Mouse (Mus musculus): ENCODE data around the gene Ccdc163.
"Not testable (repeated sequence)": the region's sequence is repeated elsewhere in the genome, so short reads cannot be mapped to it uniquely, and the experiment has no call there.

Ccdc163 gene

DNA sequence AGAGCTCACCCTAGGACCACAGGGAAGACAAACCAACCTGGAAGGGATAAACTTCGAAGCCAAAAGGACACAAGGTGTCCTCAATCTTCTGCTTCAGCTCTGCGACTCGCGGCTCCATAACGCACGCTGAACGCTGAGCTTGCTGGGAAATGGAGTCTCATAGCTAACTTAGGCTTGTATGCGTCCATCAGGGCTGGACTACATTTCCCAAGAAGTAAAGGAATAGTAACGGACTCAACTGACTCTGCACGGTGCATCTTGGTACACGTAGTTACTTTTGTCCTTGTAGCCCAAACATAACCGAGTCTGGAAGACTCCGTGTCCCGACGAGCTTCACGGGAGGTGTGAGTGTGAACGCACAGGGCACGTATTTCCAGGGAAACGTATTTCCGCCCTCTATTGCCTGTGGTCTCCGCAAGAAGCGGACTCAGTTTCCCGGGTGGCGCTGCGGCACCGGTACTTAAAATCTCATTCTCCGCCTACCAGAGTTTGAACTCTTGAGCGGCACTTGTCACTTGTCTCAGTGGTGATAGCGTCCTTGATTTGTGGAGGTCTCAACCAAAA lies at the start of gene Ccdc163, which contains the start of gene Mmachc:
Gene Ccdc163 (plus strand): TSS at position 309 of the 564 bp plus-strand sequence.
Gene Mmachc (minus strand): TSS at position 206 of the 564 bp plus-strand sequence.
- DNase-seq (ENCODE audit: low spot score), result peak; percentile 95

GRCm38 (mm10) chr4:116659474-116659873 lies 48.8 kb upstream of the Ccdc163 start:
- no peak for DNase-seq (ENCODE audit: low spot score)

DNA sequence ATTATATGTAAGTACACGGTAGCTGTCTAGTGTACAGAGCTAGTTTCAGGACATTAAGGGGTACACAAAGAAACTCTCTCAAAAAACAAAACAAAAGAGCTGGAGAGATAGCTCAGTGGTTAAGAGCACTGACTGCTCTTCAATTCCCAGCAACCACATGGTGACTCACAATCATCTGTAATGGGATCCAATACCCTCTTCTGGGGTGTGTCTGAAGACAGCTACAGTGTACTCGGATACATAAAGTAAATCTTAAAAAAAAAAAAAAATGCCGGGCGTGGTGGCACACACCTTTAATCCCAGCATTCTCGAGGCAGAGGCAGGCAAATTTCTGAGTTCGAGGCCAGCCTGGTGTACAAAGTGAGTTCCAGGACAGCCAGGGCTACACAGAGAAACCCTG lies 48.4 kb upstream of the Ccdc163 start:
- not testable (repeated sequence) for DNase-seq (ENCODE audit: low spot score)

GRCm38 (mm10) chr4:116660829-116661228 lies 47.5 kb upstream of the Ccdc163 start:
- DNase-seq (ENCODE audit: low spot score), result no peak

GRCm38 (mm10) chr4:116661998-116662397 lies 46.3 kb upstream of the Ccdc163 start:
- no peak for DNase-seq (ENCODE audit: low spot score)

DNA sequence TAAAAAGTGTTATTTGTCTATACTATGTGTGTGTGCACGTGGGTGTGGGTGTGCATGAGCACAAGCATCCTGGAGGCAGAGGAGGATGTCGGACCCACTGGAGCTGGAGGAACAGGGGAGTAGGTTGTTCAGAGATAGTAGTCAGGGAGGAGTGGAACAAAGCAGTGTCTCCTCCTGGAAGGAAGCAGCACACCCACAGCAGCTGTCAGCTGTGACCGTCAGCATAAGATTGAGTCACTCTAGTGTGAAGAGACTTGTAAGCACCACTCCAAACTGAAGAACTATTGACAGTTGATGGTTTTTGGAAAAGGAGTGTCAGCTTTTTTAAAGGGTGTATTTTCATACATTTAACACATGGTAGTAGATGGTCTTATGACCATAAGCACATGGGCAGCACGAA lies 41.7 kb upstream of the Ccdc163 start:
- no peak for DNase-seq (ENCODE audit: low spot score)

DNA sequence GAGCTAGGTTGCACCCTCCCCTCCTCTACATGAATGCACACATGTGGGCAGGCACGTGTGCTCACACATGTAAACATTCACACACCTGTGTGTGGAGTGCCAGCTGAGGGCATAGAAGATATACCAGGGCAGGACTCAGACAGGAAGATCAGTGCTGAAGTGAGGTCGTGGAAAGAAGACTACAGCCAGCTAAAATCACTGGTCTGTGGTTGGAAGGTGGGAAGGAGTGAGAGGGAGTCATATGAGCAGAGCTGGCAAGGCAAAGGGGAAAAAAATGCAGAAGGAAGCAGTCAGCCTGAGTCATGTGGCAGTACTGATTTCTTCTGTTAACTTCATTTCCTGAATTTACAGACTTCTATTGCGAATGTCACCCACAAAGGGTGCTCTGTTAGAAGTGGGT lies 40.2 kb upstream of the Ccdc163 start:
- no peak for DNase-seq (ENCODE audit: low spot score)

DNA sequence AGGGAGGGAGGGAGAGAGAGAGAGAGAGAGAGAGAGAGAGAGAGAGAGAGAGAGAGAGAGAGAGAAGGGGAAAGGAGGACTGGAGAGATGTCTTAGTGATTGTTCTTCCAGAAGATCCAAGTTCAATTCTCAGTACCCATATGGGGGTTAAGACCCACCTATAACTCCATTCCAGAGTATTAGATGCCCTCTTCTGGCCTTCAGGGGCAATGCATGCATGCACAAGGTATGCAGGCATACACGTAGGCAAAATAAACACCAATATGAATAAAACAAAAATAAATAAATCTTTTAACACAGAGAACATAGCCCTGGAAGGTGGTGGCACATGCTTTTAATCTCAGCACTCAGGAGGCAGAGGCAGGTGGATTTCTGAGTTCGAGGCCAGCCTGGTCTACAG lies 39.0 kb upstream of the Ccdc163 start:
- DNase-seq (ENCODE audit: low spot score), result no peak

- DNase-seq (ENCODE audit: low spot score), result no peak
These were observed 35.5 kb upstream of the Ccdc163 start for GRCm38 (mm10) chr4:116672785-116673184.

GRCm38 (mm10) chr4:116674761-116675160 lies 33.5 kb upstream of the Ccdc163 start:
- not testable (repeated sequence) for DNase-seq (ENCODE audit: low spot score)

- DNase-seq (ENCODE audit: low spot score), result no peak
These were observed 32.3 kb upstream of the Ccdc163 start for GRCm38 (mm10) chr4:116676027-116676426.

GRCm38 (mm10) chr4:116677808-116678207 lies 30.5 kb upstream of the Ccdc163 start:
- DNase-seq (ENCODE audit: low spot score), result no peak

- no peak for DNase-seq (ENCODE audit: low spot score)
These were observed 29.2 kb upstream of the Ccdc163 start for GRCm38 (mm10) chr4:116679141-116679540.

- DNase-seq (ENCODE audit: low spot score), result not testable (repeated sequence)
These were observed 27.8 kb upstream of the Ccdc163 start for GRCm38 (mm10) chr4:116680521-116680920.

DNA sequence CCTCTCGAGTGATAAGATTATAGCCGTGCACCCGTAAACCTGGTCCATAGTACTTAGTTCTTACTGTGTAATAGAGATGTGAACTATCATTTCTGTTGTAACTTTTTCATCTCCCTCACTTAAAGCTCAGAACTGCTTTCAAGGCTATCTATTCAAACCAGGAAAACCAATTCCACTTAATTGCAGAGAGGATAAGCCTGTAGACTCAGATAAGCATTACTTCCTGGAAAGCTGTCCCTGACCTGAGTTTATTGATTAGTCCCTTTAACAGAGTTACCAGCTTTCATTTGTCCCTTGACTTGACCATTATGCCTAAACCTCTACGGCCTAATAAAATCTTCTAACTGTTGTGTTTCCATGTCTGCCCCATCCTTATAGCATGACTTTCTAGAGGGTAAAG lies 24.4 kb upstream of the Ccdc163 start:
- no peak for DNase-seq (ENCODE audit: low spot score)

- no peak for DNase-seq (ENCODE audit: low spot score)
These were observed 23.6 kb upstream of the Ccdc163 start for GRCm38 (mm10) chr4:116684665-116685064.

DNA sequence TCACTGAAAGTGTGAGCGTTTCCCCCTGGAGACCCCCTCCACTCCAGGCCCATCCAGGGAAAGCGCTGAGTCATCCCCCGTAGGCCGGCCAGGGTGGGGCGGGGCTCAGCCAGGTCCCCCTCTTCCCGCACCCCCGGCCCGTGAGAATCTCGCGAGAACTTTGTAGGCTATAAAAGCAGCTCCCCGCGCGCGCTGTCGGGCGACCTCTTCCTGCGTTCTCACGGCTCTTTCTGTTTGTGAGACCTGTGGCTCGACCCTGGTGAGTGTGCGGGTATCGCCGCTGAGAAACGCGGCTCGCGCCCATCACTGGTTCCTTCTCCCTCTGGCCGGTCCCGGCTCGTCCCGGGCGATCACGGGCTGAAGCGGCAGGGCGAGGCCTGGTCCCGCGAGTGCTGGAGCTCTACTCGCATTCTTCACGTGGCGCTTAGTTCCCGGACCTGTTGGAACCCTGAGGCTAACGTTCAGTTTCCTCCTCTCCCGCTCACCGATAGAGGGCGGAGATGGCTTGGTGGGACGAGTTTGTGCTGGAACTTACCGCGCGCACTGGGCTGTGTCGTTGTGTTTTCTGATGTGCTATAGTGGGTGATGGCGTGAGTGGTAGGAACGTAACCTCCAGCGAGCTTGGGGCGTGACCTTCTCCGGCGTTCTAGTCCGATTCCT lies 22.8 kb upstream of the Ccdc163 start, which contains the start of gene Prdx1:
Gene Prdx1 (plus strand): TSS at position 143 of the 660 bp plus-strand sequence.
- peak; percentile 82 for DNase-seq (ENCODE audit: low spot score)

- DNase-seq (ENCODE audit: low spot score), result no peak
These were observed 21.3 kb upstream of the Ccdc163 start for GRCm38 (mm10) chr4:116687041-116687440.

- no peak for DNase-seq (ENCODE audit: low spot score)
These were observed 18.9 kb upstream of the Ccdc163 start for GRCm38 (mm10) chr4:116689309-116689876.

- DNase-seq (ENCODE audit: low spot score), result no peak
These were observed 16.2 kb upstream of the Ccdc163 start for GRCm38 (mm10) chr4:116692146-116692545.

DNA sequence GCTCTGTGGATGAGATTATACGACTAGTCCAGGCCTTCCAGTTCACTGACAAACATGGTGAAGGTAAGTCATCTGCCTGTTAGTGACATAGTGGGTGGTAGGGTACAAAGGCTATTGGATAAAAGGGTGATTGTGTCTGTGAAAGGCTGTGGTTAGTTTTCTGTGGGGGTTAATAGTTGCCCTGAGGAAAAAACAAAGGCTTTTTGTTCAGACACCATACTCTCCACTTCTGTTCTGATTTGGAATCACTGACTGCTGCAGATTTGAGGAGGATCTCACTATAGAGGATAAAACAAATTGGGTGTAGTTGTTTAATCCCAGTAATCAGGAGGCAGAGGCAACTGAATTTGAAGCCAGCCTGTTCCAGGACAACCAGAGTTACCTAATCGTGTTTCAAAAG lies 14.5 kb upstream of the Ccdc163 start:
- DNase-seq (ENCODE audit: low spot score), result no peak

- DNase-seq (ENCODE audit: low spot score), result no peak
These were observed 9.5 kb upstream of the Ccdc163 start for GRCm38 (mm10) chr4:116698693-116699342.

GRCm38 (mm10) chr4:116700964-116701363 lies 7.3 kb upstream of the Ccdc163 start:
- no peak for DNase-seq (ENCODE audit: low spot score)

All from left cerebral cortex, adult 11 months (tissue).